Mouse (Mus musculus) MEL-GATA-1-ER (cell line): ENCODE data around the gene Prkcd.

Experiments used
- DNase-seq: peaks from one replicate; pipeline ENCODE4 v3.0.0-alpha.2; 2012; ENCODE audit warnings: low read depth; ENCODE audit errors: extremely low read depth

The Prkcd gene

DNA sequence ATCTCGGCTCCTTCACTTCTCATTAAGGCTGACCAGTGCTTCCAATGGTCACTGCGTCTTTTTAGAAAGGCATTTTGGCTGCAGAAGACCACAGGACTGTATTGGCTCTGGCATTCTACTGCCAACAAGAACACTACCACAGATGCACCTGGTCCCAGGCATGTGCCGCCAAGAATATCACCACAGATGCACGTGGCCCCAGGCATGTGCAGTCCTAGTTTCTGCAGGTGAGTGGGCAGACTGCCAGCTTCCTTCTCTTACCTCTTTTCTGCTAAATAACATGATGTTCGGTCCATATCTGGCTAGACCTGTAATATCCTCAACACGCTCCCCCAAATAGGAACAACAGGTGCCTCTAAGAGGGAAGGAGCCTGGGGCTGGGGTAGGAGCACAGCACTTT is 17.8 kb downstream of the Prkcd start:
- DNase-seq = no peak

- peak; percentile 25 for DNase-seq
These were observed 18.3 kb downstream of the Prkcd start for GRCm38 (mm10) chr14:30607696-30608095.

GRCm38 (mm10) chr14:30606817-30607216 is 19.2 kb downstream of the Prkcd start:
- no peak for DNase-seq

DNA sequence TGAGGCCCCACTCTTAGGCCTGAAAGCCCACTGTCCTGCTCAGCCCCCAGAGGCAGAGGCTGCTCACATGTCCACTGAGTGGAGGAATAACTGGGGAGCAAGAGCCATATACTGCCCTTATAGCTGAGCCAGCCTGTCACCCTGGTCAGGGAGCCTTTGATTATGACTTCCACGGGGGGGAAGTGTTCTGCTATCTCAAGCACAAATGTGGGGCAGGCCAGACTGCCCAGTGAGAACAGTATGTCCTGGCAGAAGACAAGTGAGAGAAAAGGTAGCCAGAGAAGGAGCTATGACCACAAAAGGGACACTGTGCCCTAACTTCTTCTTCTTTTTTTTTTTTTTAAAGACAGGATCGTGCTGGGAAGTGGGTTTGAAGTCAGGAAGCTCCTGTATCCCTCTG is 28.9 kb downstream of the Prkcd start:
- no peak for DNase-seq

GRCm38 (mm10) chr14:30596407-30596806 is 29.6 kb downstream of the Prkcd start:
- no peak for DNase-seq

GRCm38 (mm10) chr14:30595576-30596313 is 30.3 kb downstream of the Prkcd start:
- no peak for DNase-seq

GRCm38 (mm10) chr14:30594092-30594695 is 31.8 kb downstream of the Prkcd start:
- DNase-seq = no peak

GRCm38 (mm10) chr14:30593279-30594091 is 32.5 kb downstream of the Prkcd start:
- no peak for DNase-seq

- peak; percentile 39 for DNase-seq
These were observed 34.6 kb downstream of the Prkcd start for GRCm38 (mm10) chr14:30591417-30591816.

GRCm38 (mm10) chr14:30590918-30591317 is 35.1 kb downstream of the Prkcd start:
- DNase-seq = no peak

GRCm38 (mm10) chr14:30590041-30590645 is 35.9 kb downstream of the Prkcd start:
- DNase-seq = no peak

DNA sequence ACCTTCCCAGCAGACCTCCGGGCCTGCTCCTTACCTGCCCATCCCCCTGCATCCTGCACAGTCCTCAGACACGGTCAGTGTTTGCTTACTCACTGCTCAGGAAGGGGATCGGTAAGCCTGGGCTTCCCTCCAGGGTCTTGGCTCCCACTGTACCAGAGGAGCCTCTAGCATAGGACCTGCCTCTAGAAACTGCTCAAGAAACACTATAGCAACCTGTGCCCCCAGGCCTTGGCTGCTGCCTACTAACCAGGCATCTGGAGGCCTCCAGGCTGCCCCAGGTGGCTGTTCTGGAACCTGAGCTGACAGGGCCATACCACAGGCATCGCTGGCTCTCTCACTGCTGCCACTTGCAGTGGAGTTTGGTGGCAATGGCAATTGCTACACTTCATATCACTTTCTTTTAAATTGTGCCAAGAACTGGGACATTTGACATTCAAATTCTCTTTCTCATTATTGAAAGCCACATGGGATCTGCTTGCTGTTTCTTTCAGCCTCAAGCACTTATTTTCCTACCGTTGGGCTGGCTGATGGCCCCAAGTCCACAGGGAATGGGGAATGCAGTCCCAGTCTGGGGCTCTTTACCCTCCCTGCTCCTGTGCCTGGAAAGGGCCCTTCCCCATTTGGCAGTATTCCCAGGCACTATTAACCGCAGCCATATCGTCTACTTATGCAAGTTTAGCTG is 39.1 kb downstream of the Prkcd start:
- no peak for DNase-seq

GRCm38 (mm10) chr14:30585323-30585722 is 40.7 kb downstream of the Prkcd start:
- DNase-seq = no peak

DNA sequence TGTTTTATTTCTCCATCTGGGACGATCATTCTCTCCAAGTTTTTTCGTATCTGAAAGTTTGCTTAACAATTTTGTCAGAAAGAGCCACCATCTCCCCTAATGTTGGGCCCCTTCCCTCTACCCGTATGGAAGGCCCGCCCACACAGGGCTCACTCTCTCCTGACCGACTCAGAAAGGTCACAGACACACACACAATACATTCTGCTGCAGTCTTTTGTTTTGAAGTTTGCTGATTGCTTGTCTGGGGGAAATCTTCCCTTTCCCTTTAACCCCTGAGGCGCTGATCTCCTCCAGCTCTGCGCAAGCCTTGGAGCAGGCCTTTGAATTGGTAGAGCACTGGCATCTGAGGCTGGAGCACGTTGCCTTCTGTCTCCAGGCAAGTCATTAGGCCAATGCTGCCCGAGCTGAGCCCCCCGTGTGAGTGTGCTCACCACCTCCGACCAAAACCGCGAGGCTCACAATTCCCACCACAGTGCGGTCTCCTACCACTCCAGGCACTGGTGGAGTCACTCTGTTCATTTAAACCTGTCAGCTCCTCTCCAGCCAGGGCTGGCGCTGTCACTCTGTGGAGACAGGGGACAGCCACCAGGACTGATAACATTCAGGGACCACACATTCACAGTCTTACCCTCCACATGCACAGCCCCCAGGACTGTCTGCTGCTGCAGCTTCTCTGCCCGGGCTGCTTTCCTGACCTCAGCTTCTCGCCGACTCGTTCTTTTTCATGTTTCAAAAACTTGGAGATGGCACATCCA is 41.3 kb downstream of the Prkcd start:
- no peak for DNase-seq

DNA sequence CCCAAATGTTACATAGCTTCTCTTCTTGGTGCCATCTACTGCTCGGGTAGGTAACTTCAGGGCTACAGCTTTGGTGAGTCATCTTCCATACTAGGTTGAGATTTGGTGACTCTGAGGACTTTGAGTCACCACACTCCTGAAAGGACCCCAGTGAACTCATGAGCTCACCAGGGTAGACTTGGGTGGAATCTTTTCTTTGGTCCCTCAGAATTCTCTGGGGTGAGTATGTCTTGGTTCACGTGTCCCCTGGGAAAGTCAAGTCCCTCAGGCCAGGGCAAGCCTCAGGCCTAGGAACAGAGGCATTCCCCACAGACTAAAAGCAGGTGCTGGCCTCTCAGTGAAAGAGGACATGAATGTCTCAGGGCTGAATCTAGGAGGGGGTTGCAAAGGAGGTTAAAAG is 41.9 kb downstream of the Prkcd start:
- no peak for DNase-seq

GRCm38 (mm10) chr14:30581238-30581637 is 44.8 kb downstream of the Prkcd start:
- DNase-seq = no peak

DNA sequence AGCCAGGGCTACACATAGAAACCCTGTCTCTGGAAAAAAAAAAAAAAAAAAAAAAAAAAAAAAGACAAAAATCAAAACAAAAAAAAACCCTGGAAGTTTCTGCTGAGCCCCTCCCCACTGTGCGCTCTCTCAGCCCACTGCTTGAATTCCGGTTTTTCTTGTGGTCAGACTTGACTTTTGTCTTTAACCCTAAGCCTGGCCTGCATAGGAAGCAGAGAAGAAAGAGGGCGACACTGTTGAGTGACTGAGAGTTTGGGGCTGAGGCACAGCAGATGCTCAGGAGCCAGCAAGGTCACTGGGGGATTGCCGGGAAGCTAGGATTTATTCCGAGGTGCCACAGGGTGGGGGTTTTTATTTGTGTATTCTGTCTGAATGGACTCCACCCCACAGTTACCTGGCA is 46.1 kb downstream of the Prkcd start:
- no peak for DNase-seq

DNA sequence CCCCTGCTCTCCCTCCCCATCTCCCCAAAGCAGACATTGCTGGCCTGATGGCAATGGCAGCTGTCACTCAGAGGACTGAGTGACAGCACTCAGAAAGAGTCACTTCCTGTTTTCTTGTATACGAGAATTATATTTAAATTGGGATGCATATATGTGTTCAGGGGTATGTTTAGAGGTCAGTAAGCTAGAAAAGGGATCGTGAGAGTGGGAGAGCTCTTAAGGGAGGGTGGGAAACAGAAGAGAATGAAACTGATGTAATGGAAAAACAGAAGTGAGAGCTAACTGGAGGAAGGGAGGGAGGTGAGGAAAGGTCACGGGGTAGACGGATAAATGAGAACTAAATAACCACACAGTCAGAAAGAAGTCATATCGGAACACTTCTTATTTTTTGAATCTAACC is 46.8 kb downstream of the Prkcd start:
- peak; percentile 31 for DNase-seq

- peak; percentile 78 for DNase-seq
These were observed 48.5 kb downstream of the Prkcd start for GRCm38 (mm10) chr14:30577303-30578062.

DNA sequence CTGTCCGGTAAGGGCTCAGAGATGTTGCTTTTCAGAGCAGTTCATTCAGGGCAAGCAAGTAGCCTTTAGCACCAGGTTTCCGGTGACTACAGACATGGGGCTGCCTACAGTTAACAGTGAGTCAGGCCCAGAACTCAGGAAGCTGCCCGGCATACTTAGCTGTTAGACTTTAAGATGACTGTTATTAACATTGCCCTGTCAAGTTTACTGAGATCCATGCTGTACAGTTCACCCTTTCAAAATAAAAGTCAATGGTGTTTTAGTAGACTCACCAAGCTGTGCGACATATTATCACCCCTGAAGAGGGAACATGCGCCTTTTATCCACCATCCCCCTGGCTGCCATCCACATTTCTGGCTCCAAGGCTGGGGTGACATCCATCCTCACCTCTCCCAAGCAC is 49.8 kb downstream of the Prkcd start:
- DNase-seq = peak; percentile 43
